Mouse (Mus musculus) heart, adult 2 months (tissue): ENCODE measurements around the gene Fbll1. TPM values are rescaled to one million over a fixed set of nuclear protein-coding genes. Genes with fewer than 3 reads are reported as not detected.
"Not testable (repeated sequence)": the region's sequence is repeated elsewhere in the genome, so short reads cannot be mapped to it uniquely, and the experiment has no call there.

ENCODE experiments used
- DNase-seq, 2 experiments: peaks; one replicate each; pipeline ENCODE4 v3.0.0; 2021
- H3K27ac ChIP-seq: fragments of 200-600 bp; 2 replicates; pipeline ENCODE4 v1.8.1; 2022
- H3K27me3 ChIP-seq: fragments of 200-500 bp; 2 replicates; pipeline ENCODE4 v1.6.1; 2012; ENCODE audit warnings: mild to moderate bottlenecking, low read length, inconsistent platforms, mixed read lengths; ENCODE audit not compliant: control insufficient read depth, insufficient read depth
- H3K36me3 ChIP-seq: fragments of 200-500 bp; 2 replicates; pipeline ENCODE4 v1.6.1; 2012; ENCODE audit warnings: low read length, inconsistent platforms; ENCODE audit not compliant: control insufficient read depth, insufficient read depth
- H3K4me1 ChIP-seq: fragments of 200-500 bp; 2 replicates; pipeline ENCODE4 v1.6.1; 2011; ENCODE audit warnings: low read length; ENCODE audit not compliant: control insufficient read depth, insufficient read depth
- H3K4me3 ChIP-seq: fragments of 200-600 bp; 2 replicates; pipeline ENCODE4 v1.8.1; 2022
- H3K79me2 ChIP-seq: fragments of 200-500 bp; replicated peaks from 2 replicates; pipeline ENCODE4 v1.6.1; 2012; ENCODE audit warnings: mild to moderate bottlenecking, inconsistent platforms, low read length, moderate library complexity, mixed read lengths; ENCODE audit not compliant: control insufficient read depth, insufficient read depth
- H3K9ac ChIP-seq: fragments of 200-500 bp; 2 replicates; pipeline ENCODE4 v1.6.1; 2012; ENCODE audit warnings: low read depth, mild to moderate bottlenecking, control low read depth, inconsistent platforms, low read length, mixed read lengths
- CTCF ChIP-seq: fragments of 200-600 bp; IDR thresholded peaks from 2 replicates; pipeline ENCODE4 v1.8.1; 2022; ENCODE audit warnings: antibody characterized with exemption, mild to moderate bottlenecking, moderate library complexity
- EP300 ChIP-seq: fragments of 200-500 bp; IDR thresholded peaks from 2 replicates; pipeline ENCODE4 v1.6.1; 2011; ENCODE audit warnings: low read depth, low read length, control low read depth; ENCODE audit not compliant: insufficient read depth
- POLR2A ChIP-seq: fragments of 200-500 bp; IDR thresholded peaks from 2 replicates; pipeline ENCODE4 v1.6.1; 2011; ENCODE audit warnings: mild to moderate bottlenecking, low read depth, low read length, control low read depth; ENCODE audit not compliant: insufficient read depth
- WGBS: fragments of 180-500 bp; shearing (Covaris S2); methylation state at CpG from one replicate; pipeline ENCODE4 v1.1.7; 2018; 5-methylcytosine and 5-hydroxymethylcytosine counted together
- intact Hi-C: fragments of 180-260 bp; cut with DNase I; formaldehyde crosslinking; loops from one replicate; pipeline ENCODE4 v1.15.1; 2025
- polyA plus RNA-seq: library from polyadenylated mRNA; depleted of rRNA; stranded (reverse); fragments of >200 nt; gene quantifications from 2 replicates; pipeline ENCODE4 v1.2.3, GENCODE M21; 2012
- total RNA-seq, 2 experiments: library from RNA; stranded (reverse); gene quantifications; 2 replicates each; pipeline ENCODE4 v1.2.3; 2021

Gene Fbll1
- total and polyA plus RNA-seq, 3 experiments = not detected

DNA sequence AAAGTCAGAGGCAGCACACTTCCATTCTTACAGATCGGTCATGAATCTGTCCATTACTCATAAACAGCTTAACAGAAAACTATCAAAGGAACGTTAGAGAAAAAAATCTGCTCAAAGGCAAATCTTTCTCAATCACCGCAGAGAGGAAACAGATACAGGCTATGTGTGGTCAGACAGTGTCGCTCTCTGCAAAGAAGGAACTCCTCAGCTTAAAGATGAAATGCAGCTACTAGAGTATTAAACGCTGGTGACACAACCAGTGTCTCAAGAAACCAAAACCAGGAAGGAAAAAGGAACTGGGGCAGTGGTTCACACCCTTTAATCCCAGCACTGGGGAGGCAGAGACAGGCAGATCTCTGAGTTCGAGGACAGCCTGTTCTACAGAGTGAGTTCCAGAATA is 29.0 kb upstream of the Fbll1 start:
- Histone ChIP-seq H3K9ac (no peak overlapping the region), H3K36me3 (peaks cover 4% of the 10 kb centered on the region), H3K27me3 (no peaks in the 10 kb centered on the region), H3K27ac (no peak overlapping the region), H3K4me3 (no peak overlapping the region), H3K4me1 (no peaks in the 10 kb centered on the region), H3K79me2 (peaks cover 1% of the 10 kb centered on the region; the same call in 1 of the 2 replicates)
- DNase-seq = no peak
- intact Hi-C loops = no loop called here
- 91% methylated on average over 6 of the region's 6 CpGs for WGBS
- TF ChIP-seq CTCF = no peak
- no peak for TF ChIP-seq EP300
- no peak for TF ChIP-seq POLR2A

DNA sequence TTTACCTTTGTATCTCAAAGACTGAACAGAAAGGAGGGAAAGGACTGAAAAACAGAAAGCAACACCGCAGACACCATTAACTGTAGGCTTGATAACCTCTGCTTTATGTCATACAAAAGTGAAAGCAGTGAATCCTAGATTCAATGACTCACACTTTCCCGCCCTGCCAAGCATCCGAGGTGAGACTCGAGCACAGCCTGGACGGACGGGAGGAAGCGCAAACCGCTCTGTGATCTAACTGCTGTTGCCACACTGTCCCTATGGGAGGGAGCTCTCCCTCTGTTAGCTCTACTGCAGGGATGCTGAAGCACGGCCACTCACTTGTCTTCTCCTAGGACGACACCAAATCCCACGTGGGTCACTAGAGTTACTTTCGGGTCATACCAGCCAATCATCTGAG is 17.6 kb upstream of the Fbll1 start:
- Histone ChIP-seq H3K36me3 (no peaks in the 10 kb centered on the region; the same call in 1 of the 2 replicates), H3K4me1 (no peaks in the 10 kb centered on the region), H3K79me2 (no peaks in the 10 kb centered on the region), H3K9ac (no peak overlapping the region), H3K4me3 (no peak overlapping the region), H3K27ac (no peak overlapping the region), H3K27me3 (no peaks in the 10 kb centered on the region)
- DNase-seq = no peak
- intact Hi-C loops = no loop called here
- WGBS = 74% methylated on average over 12 of the region's 12 CpGs
- no peak for TF ChIP-seq EP300
- no peak for TF ChIP-seq POLR2A
- TF ChIP-seq CTCF = no peak

GRCm38 (mm10) chr11:35811458-35811857 is 12.8 kb upstream of the Fbll1 start:
- Histone ChIP-seq H3K27ac (no peak overlapping the region), H3K9ac (no peak overlapping the region), H3K79me2 (no peaks in the 10 kb centered on the region), H3K4me3 (no peak overlapping the region), H3K27me3 (no peaks in the 10 kb centered on the region), H3K36me3 (no peaks in the 10 kb centered on the region), H3K4me1 (no peaks in the 10 kb centered on the region)
- intact Hi-C loops = no loop called here
- 88% methylated on average over 10 of the region's 10 CpGs for WGBS
- TF ChIP-seq POLR2A (no peak), EP300 (no peak), CTCF (no peak)
- no peak for DNase-seq

DNA sequence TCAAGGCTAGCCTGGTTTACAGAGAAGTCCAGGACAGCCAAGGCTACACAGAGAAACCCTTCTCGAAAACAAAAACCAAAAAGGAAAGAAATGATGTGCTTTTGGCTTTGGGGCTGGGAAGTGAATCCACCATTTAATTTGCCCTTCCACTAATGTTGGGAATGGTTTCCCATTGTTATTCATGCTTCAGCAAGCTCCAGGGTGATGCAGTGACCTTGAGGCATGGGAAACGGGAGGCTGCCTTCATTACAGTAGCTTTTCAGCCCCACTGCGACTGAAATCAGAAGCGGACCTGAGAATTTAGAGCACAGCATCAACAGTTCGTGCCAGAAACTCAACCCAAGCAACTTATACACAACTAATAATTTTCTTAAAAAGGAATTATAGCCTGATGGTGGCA is 2.6 kb upstream of the Fbll1 start:
- peaks cover 12% of the 10 kb centered on the region for H3K27me3 ChIP-seq
- no peak overlapping the region for H3K9ac ChIP-seq
- 68% methylated on average over 5 of the region's 5 CpGs for WGBS
- H3K27ac ChIP-seq = no peak overlapping the region
- no peak for DNase-seq
- H3K4me1 ChIP-seq = no peaks in the 10 kb centered on the region
- H3K36me3 ChIP-seq = no peaks in the 10 kb centered on the region
- TF ChIP-seq POLR2A (no peak), CTCF (no peak), EP300 (no peak)
- H3K79me2 ChIP-seq = no peaks in the 10 kb centered on the region
- intact Hi-C loops = no loop called here
- H3K4me3 ChIP-seq = no peak overlapping the region

- Histone ChIP-seq H3K4me3 (no peak overlapping the region), H3K27ac (no peak overlapping the region), H3K9ac (no peak overlapping the region), H3K79me2 (no peaks in the 10 kb centered on the region), H3K4me1 (no peaks in the 10 kb centered on the region), H3K27me3 (peaks cover 12% of the 10 kb centered on the region), H3K36me3 (no peaks in the 10 kb centered on the region)
- TF ChIP-seq CTCF (no peak), EP300 (no peak), POLR2A (no peak)
- DNase-seq = no peak
- WGBS = 4% methylated on average over 23 of the region's 23 CpGs
- intact Hi-C loops = no loop called here
These were observed 226 bp downstream of the Fbll1 start for GRCm38 (mm10) chr11:35798495-35798820.

GRCm38 (mm10) chr11:35797751-35798494 is 761 bp downstream of the Fbll1 start:
- 7% methylated on average over 68 of the region's 86 CpGs for WGBS
- no peaks in the 10 kb centered on the region for H3K4me1 ChIP-seq
- no peak overlapping the region for H3K27ac ChIP-seq
- peaks cover 12% of the 10 kb centered on the region for H3K27me3 ChIP-seq
- H3K79me2 ChIP-seq = no peaks in the 10 kb centered on the region
- no peak overlapping the region for H3K9ac ChIP-seq
- no peaks in the 10 kb centered on the region for H3K36me3 ChIP-seq
- no peak for DNase-seq
- H3K4me3 ChIP-seq = no peak overlapping the region
- intact Hi-C loops = no loop called here
- TF ChIP-seq POLR2A (no peak), CTCF (no peak), EP300 (no peak)

DNA sequence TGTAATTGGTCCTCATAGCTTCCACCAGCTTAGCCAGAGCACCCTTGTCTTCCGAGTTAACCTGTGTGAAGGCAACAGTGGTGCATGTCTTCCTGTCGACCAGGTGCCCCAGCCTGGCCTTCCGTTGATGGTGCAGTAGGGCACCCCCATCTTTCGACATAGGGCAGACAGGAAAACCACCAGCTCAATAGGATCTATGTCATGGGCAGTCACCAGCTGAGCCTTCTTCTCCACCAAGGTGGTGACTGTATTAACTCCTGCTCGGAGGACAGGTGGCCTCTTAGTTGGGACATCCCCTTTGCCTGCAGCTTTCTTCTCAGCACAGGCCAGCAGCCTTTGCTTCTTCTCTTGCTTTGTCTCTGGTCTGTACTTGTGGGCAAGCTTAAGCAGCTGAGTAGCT is 5.9 kb downstream of the Fbll1 start:
- H3K36me3 ChIP-seq, DNase-seq, H3K4me1 ChIP-seq, H3K27me3 ChIP-seq, intact Hi-C loops, H3K79me2 ChIP-seq, H3K4me3 ChIP-seq, H3K27ac ChIP-seq, H3K9ac ChIP-seq: not testable (repeated sequence)
- 77% methylated on average over 5 of the region's 5 CpGs for WGBS
